Mouse (Mus musculus): ENCODE measurements around the gene Akr1c6.
"Not testable (repeated sequence)": the region's sequence is repeated elsewhere in the genome, so short reads cannot be mapped to it uniquely, and the experiment has no call there.

Akr1c6 gene

GRCm38 (mm10) chr13:4434006-4434405, at the start of gene Akr1c6:
Gene Akr1c6, plus strand, starts transcription at chr13:4434306.
- no peak for DNase-seq (ENCODE audit: low spot score in 2 of 2)

DNA sequence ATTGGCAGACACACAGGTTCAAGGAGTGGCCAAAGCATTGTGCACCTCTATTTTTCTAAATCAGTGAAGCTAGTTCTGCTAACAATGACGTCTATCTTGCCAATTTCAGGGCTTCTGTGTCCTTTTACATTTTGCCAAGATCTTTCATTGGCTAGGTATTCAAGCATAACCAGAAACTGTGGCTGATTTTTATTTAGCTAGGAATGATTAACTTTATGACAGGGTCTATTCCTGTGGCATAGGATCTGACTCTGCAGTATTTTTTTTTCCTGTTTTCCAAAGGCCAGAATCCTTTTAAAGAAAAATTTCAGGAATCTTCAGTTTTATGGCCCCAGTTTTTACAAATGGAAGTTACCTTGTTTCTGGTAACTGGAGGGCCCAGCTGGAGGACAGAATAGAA, 49.2 kb upstream of the Akr1c6 start:
- no peak for DNase-seq (ENCODE audit: low spot score in 2 of 2)

DNA sequence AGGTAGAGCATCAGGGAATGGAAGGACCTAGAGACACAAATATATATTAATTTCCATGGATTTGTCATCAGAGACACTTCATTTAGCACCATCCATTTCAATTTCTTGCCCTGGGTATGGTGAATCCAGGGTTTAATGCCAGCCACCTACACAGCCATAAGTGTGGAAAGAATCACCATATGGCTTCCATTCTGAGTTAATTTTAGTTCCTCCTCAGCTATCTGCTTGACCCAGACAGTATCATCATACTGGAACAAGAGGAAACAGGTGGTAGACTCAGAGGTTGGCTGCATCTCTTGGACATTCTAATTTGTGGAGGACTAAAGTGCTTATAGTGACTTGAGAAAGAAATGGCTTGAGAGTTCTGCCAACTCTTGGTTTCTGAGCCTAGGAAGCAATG, 48.6 kb upstream of the Akr1c6 start:
- no peak for DNase-seq (ENCODE audit: low spot score in 2 of 2)

DNA sequence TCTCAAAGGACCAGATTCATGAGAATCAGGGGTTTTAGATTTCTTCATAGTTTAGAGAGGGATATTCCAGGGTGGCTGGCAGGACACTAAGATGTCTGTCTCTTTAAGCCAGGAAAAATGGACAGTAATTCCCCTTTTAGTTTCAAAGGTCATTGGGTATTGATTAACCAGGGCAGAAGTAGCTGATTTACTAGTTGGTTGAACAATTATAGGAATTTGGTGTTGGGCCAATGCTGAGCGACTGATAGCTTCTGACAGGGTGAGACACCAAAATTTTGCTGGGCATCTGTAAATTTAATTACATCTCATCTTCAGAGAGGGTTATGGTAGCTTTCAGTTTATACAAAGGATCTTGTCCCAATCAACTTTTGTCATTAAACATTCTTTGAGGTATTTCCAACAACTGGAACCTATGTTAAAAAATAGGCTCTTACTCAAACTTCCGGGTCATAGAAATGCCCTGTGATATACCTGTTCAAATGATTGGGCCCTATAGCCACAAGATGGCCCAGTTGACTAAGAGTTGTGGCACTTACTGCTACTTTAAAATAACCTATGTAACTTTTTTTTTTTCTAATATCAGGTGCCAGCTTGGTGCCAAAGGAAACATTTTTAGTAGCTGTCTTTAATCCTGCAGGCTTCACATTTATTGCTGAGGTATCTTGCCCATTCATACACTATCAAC, 45.2 kb upstream of the Akr1c6 start:
- no peak for DNase-seq (ENCODE audit: low spot score in 2 of 2)

DNA sequence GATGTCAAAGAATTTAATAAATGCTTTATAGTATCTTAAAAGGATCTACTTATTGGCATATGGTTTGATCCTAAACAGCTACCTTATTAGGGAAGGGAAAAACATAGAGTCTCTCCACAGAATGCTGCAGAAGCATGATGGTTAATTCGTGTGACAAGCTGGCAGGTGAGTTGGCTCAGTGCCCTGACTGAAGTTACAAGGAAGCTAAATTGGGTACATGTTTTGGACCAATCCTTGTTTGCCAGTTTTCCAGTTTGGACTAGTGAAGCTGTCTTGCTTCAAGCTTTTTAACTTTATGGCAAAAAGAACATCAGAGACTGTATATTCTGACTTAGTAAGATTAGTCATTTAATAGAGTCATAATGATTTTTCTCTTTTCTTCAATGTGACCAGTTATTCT, 33.7 kb upstream of the Akr1c6 start:
- DNase-seq (ENCODE audit: low spot score in 2 of 2), result not testable (repeated sequence)

GRCm38 (mm10) chr13:4400831-4401230, 33.3 kb upstream of the Akr1c6 start:
- no peak for DNase-seq (ENCODE audit: low spot score in 2 of 2)

DNA sequence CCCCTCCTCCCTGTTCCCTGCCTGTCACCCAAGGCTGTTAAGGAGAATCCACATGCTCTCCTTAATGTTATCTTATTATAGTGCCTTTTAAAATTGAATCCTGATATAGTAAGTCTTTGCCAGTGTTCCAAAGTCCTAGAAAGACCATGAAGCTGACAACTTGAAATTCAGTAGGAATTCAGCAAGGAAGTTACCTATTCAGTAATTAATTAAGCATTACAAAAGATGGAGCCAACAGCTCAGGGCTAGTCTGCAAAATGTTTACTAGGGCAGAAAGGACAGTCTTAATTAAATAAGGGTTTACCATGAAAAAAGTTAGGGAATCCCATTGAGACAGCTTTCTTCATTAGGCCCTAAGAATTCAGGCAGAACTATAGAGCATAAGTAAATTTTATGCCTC, 31.9 kb upstream of the Akr1c6 start:
- no peak for DNase-seq (ENCODE audit: low spot score in 2 of 2)

GRCm38 (mm10) chr13:4404726-4405125, 29.4 kb upstream of the Akr1c6 start:
- DNase-seq (ENCODE audit: low spot score in 2 of 2), result no peak

DNA sequence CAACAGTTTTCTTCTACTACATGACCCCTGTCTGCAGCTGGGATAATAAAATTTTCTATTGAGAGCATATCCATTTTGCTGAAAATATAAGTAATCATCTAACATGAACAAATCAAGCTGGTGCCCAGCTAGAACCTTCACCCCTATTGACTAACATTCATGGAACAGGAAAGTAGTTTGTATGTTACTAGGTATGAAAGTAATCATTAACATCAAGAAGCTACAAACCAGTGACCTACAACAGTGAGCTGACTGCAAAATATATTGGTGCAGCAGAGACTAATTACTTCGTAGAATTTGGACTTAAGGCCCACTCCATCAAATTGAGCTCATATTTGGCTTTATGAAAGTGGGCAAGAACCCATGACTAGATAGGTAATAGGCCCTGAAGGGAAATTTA, 27.3 kb upstream of the Akr1c6 start:
- DNase-seq (ENCODE audit: low spot score in 2 of 2), result no peak

- DNase-seq (ENCODE audit: low spot score in 2 of 2), result no peak
These were observed 5.5 kb upstream of the Akr1c6 start for GRCm38 (mm10) chr13:4428558-4428957.

DNA sequence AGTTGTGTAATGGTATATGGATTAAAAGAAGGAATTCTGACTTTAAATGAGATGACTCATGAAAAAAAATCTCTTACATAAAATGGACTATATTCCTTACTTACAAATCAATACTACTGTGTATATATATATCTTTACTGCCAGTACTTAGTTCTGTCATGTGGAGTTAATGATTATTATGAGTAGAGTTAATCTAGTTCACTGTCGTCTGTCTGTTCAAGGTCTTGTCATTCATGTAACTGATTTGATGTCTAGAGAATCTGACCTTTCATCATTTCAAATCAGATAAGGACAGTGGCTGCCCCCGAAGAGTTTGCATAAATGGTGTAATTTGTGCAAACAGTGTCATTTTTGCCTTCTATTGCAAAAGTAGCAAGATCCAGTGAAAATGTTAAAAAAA, 5.1 kb upstream of the Akr1c6 start:
- DNase-seq (ENCODE audit: low spot score in 2 of 2), result no peak

DNA sequence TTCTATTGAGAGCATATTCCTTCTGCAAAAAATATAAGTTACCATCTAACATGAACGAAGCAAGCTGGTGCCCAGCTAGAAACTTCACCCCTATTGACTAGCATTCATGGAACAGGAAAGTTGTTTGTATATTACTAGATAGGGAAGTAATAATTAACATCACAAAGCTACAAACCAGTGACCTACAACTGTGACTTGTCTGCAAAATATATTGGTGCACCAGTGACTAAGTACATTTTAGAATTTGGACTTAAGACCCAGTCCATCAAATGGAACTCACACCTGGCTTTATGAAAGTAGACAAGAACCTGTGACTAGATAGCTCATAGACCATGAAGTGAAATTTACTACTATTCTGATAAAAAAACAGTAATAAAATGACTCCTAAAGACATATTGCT, 3.0 kb upstream of the Akr1c6 start:
- no peak for DNase-seq (ENCODE audit: low spot score in 2 of 2)

- DNase-seq (ENCODE audit: low spot score in 2 of 2), result no peak
These were observed 31.5 kb downstream of the Akr1c6 start for GRCm38 (mm10) chr13:4465641-4466040.

DNA sequence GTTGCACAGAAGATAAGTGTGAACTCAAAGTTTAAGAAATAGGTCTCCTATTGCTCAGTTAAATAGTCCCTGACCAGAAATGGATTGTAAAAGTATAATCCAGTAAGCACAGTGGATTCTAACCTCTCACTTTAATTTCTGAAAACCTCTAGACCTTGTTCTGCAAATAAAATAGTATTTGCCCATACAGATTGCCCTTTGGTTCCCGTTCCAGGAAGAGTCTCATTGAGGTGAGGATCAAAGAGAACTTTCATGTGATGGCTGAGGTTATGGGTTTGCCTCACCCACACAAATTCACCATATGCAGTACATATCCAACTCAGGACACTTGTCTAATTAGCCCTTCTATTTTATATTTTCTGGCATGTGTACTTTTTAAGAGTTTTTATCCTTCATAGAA, 33.8 kb downstream of the Akr1c6 start:
- DNase-seq (ENCODE audit: low spot score in 2 of 2), result no peak

Data from cerebellum, postnatal 4 days (tissue).